In the genomic region with DNA sequence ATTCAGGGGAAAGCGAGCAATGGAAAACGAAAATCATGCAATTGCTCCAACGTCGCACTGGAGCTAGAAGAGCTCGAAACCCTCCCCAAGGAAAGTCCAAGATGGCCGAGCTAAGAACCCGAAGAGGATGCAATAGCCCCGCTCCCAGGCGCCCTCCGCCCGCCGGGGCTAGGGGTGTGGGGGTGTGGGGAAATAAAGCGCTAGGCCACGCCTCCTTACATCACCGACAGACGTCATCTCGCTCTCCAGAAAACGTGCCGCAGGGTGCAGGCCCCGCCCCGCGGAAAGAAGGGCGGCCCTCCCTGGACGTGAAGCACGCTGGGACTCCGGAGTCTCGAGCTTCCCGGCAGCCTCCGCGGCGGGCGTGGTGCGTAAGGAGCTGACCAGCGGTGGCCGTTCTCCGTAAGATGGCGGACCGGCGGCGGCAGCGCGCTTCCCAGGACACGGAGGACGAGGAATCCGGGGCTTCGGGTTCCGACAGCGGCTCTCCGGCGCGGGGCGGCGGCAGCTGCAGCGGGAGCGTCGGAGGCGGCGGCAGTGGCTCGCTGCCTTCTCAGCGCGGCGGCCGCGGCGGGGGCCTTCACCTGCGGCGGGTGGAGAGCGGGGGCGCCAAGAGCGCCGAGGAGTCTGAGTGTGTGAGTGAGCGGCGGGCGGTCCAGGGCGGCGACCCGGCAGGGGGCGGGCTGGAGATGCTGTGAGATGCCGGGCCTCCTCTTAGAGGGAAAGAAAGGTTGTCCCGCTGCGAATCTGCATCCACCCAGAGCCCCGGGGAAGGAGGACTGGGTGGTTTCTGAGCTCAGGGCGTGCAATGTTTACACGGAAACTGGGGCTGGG, we compare ENCODE assay signal across 8 mouse cellular contexts. TPM values are rescaled to one million over a fixed set of nuclear protein-coding genes. Genes with fewer than 3 reads are reported as not detected.
DNase-seq lines count a peak whose midpoint lies in the region; ATAC-seq and TF ChIP-seq lines count a peak whose summit lies in the region.

No protein-coding gene starts in this region.

- H3K36me3 ChIP-seq in embryonic facial prominence, embryonic 13.5 days: peaks cover 63% of the 10 kb centered on the region
- H3K36me3 ChIP-seq in heart, adult 2 months (ENCODE audit: control insufficient read depth, insufficient read depth, low read length): peaks cover 36% of the 10 kb centered on the region
- H3K36me3 ChIP-seq in limb, embryonic 13.5 days: peaks cover 69% of the 10 kb centered on the region
- peaks cover 18% of the 10 kb centered on the region for H3K36me3 ChIP-seq in midbrain, embryonic 16.5 days (ENCODE audit: control insufficient read depth, insufficient read depth, low read length)

- peak overlapping the region; percentile 99 for H3K27ac ChIP-seq in embryonic facial prominence, embryonic 13.5 days
- peak overlapping the region; percentile 92 for H3K27ac ChIP-seq in heart, adult 2 months
- peak overlapping the region; percentile 98 for H3K27ac ChIP-seq in limb, embryonic 13.5 days
- H3K27ac ChIP-seq in midbrain, embryonic 16.5 days (ENCODE audit: low read length): peak overlapping the region; percentile 98

- peaks cover 2% of the 10 kb centered on the region for H3K79me2 ChIP-seq in heart, adult 2 months (replicated peaks; ENCODE audit: control insufficient read depth, insufficient read depth, low read length)

- peak; percentile 98 for DNase-seq in 3134 (ENCODE audit: extremely low read depth, insufficient read length, low spot score)
- DNase-seq in adrenal gland, postnatal 36 days: peak; percentile 99
- DNase-seq in heart, adult 2 months: peak; percentile 99 to 100
- peak; percentile 99 for DNase-seq in kidney, adult 8-10 months
- peak; percentile 95 to 99 for DNase-seq in spleen, postnatal 10 days (ENCODE audit: low spot score in 2 of 2)

- ATAC-seq in embryonic facial prominence, embryonic 13.5 days (ENCODE audit: insufficient number of reproducible peaks, insufficient read depth, low FRiP score, low TSS enrichment, low read depth): peak; percentile 98
- ATAC-seq in limb, embryonic 13.5 days (ENCODE audit: low FRiP score, low read depth): peak; percentile 99
- ATAC-seq in midbrain, embryonic 16.5 days: peak; percentile 96

- H3K4me1 ChIP-seq in embryonic facial prominence, embryonic 13.5 days: peaks cover 17% of the 10 kb centered on the region
- H3K4me1 ChIP-seq in heart, adult 2 months (ENCODE audit: control insufficient read depth, insufficient read depth, low read length): peaks cover 6% of the 10 kb centered on the region
- peaks cover 26% of the 10 kb centered on the region for H3K4me1 ChIP-seq in limb, embryonic 13.5 days
- peaks cover 24% of the 10 kb centered on the region for H3K4me1 ChIP-seq in midbrain, embryonic 16.5 days (ENCODE audit: control insufficient read depth, insufficient read depth, low read length)

- peak; percentile 64; the same call in 1 of the 2 replicates for TF ChIP-seq EP300 in heart, adult 2 months (IDR thresholded peaks at IDR 0.05; ENCODE audit: insufficient read depth, low read depth, low read length)

- H3K9me3 ChIP-seq in embryonic facial prominence, embryonic 13.5 days: no peaks in the 10 kb centered on the region
- no peaks in the 10 kb centered on the region for H3K9me3 ChIP-seq in limb, embryonic 13.5 days
- no peaks in the 10 kb centered on the region for H3K9me3 ChIP-seq in midbrain, embryonic 16.5 days (replicated peaks; ENCODE audit: control insufficient read depth, low read length, poor library complexity, severe bottlenecking)

- intact Hi-C loops in heart, adult 2 months (cut with DNase I): loop anchor here (1.0 kb wide), 1 partner anchor 13 kb away; no protein-coding TSS in a partner anchor

- H3K27me3 ChIP-seq in embryonic facial prominence, embryonic 13.5 days: no peaks in the 10 kb centered on the region
- no peaks in the 10 kb centered on the region for H3K27me3 ChIP-seq in heart, adult 2 months (ENCODE audit: control insufficient read depth, insufficient read depth, low read length)
- H3K27me3 ChIP-seq in limb, embryonic 13.5 days: no peaks in the 10 kb centered on the region
- no peaks in the 10 kb centered on the region for H3K27me3 ChIP-seq in midbrain, embryonic 16.5 days (ENCODE audit: control insufficient read depth, insufficient read depth, low read depth, low read length)

- TF ChIP-seq CTCF in heart, adult 2 months (IDR thresholded peaks at IDR 0.05): peak; percentile 54

- TF ChIP-seq POLR2A in heart, adult 2 months (IDR thresholded peaks at IDR 0.05; ENCODE audit: insufficient read depth, low read depth, low read length): peak; percentile 85

- under 1% methylated on average over 78 of the region's 84 CpGs for WGBS in embryonic facial prominence, embryonic 13.5 days
- WGBS in heart, adult 2 months: under 1% methylated on average over 73 of the region's 84 CpGs
- WGBS in limb, embryonic 13.5 days: under 1% methylated on average over 83 of the region's 84 CpGs
- WGBS in midbrain, embryonic 16.5 days: under 1% methylated on average over 81 of the region's 84 CpGs

- peak overlapping the region; percentile 75 for H3K4me2 ChIP-seq in embryonic facial prominence, embryonic 13.5 days
- peak overlapping the region; percentile 66 for H3K4me2 ChIP-seq in limb, embryonic 13.5 days (replicated peaks)
- H3K4me2 ChIP-seq in midbrain, embryonic 16.5 days (ENCODE audit: low read length): peak overlapping the region; percentile 90

- peak overlapping the region; percentile 95 for H3K9ac ChIP-seq in embryonic facial prominence, embryonic 13.5 days
- H3K9ac ChIP-seq in heart, adult 2 months (ENCODE audit: low read depth, low read length): peak overlapping the region; percentile 95
- H3K9ac ChIP-seq in limb, embryonic 13.5 days: peak overlapping the region; percentile 92
- peak overlapping the region; percentile 98 for H3K9ac ChIP-seq in midbrain, embryonic 16.5 days (ENCODE audit: low read depth, low read length)

- H3K4me3 ChIP-seq in embryonic facial prominence, embryonic 13.5 days: peak overlapping the region; percentile 88
- peak overlapping the region; percentile 99 for H3K4me3 ChIP-seq in heart, adult 2 months
- peak overlapping the region; percentile 85 for H3K4me3 ChIP-seq in limb, embryonic 13.5 days
- peak overlapping the region; percentile 75 for H3K4me3 ChIP-seq in midbrain, embryonic 16.5 days (ENCODE audit: low read depth, low read length)

RNA-seq across cellular contexts. Expression of a gene that starts 5.0 kb away (rescaled TPM):
- 10 to 100 TPM; 29.6 to 34.3 TPM for total RNA-seq in adrenal gland, postnatal 36 days (2021)
- 39.0 and 40.3 TPM in 2 replicates for polyA plus RNA-seq in embryonic facial prominence, embryonic 13.5 days (2015; fragmentation: Nextera tagmentation; extraction: Ambion mirVana)
- total RNA-seq in heart, adult 2 months (2021): 10 to 100 TPM; 18.7 to 20.7 TPM
- polyA plus RNA-seq in heart, adult 2 months (2012; rRNA removed): 17.5 and 25.2 TPM in 2 replicates
- 39.5 and 40.0 TPM in 2 replicates for polyA plus RNA-seq in limb, embryonic 13.5 days (2015; fragmentation: Nextera tagmentation; extraction: Ambion mirVana)
- 47.0 and 51.7 TPM in 2 replicates for polyA plus RNA-seq in midbrain, embryonic 16.5 days (2015; fragmentation: Nextera tagmentation; extraction: Ambion mirVana)

RNA-seq across cellular contexts. Expression of a gene that starts 14.4 kb away (rescaled TPM):
- total RNA-seq in adrenal gland, postnatal 36 days (2021): 100 to 1,000 TPM in 1 of 2 experiments, 10 to 100 TPM in 1; 94.2 to 106 TPM
- polyA plus RNA-seq in embryonic facial prominence, embryonic 13.5 days (2015; fragmentation: Nextera tagmentation; extraction: Ambion mirVana): 31.5 and 33.0 TPM in 2 replicates
- total RNA-seq in heart, adult 2 months (2021): 10 to 100 TPM; 68.9 to 75.3 TPM
- polyA plus RNA-seq in heart, adult 2 months (2012; rRNA removed): 21.9 and 44.4 TPM in 2 replicates
- 28.9 and 29.2 TPM in 2 replicates for polyA plus RNA-seq in limb, embryonic 13.5 days (2015; fragmentation: Nextera tagmentation; extraction: Ambion mirVana)
- polyA plus RNA-seq in midbrain, embryonic 16.5 days (2015; fragmentation: Nextera tagmentation; extraction: Ambion mirVana): 29.2 and 33.2 TPM in 2 replicates

RNA-seq across cellular contexts. Expression of a gene that starts 26.9 kb away (rescaled TPM):
- under 1 TPM; 0.46 to 0.69 TPM for total RNA-seq in adrenal gland, postnatal 36 days (2021)
- polyA plus RNA-seq in embryonic facial prominence, embryonic 13.5 days (2015; fragmentation: Nextera tagmentation; extraction: Ambion mirVana): 3.9 and 4.7 TPM in 2 replicates
- under 1 TPM; 0.50 to 0.77 TPM for total RNA-seq in heart, adult 2 months (2021)
- polyA plus RNA-seq in heart, adult 2 months (2012; rRNA removed): 2.8 and 3.0 TPM in 2 replicates
- 4.2 and 4.4 TPM in 2 replicates for polyA plus RNA-seq in limb, embryonic 13.5 days (2015; fragmentation: Nextera tagmentation; extraction: Ambion mirVana)
- 9.6 and 10.6 TPM in 2 replicates for polyA plus RNA-seq in midbrain, embryonic 16.5 days (2015; fragmentation: Nextera tagmentation; extraction: Ambion mirVana)

RNA-seq across cellular contexts. Expression of a gene that starts 34.5 kb away (rescaled TPM):
- total RNA-seq in adrenal gland, postnatal 36 days (2021): 100 to 1,000 TPM; 116 to 171 TPM
- polyA plus RNA-seq in embryonic facial prominence, embryonic 13.5 days (2015; fragmentation: Nextera tagmentation; extraction: Ambion mirVana): 1.4 and 1.5 TPM in 2 replicates
- total RNA-seq in heart, adult 2 months (2021): 100 to 1,000 TPM in 1 of 2 experiments, 10 to 100 TPM in 1; 35.5 to 111 TPM
- polyA plus RNA-seq in heart, adult 2 months (2012; rRNA removed): 190 and 208 TPM in 2 replicates
- 0.93 and 1.1 TPM in 2 replicates for polyA plus RNA-seq in limb, embryonic 13.5 days (2015; fragmentation: Nextera tagmentation; extraction: Ambion mirVana)
- polyA plus RNA-seq in midbrain, embryonic 16.5 days (2015; fragmentation: Nextera tagmentation; extraction: Ambion mirVana): 3.5 and 5.2 TPM in 2 replicates

RNA-seq across cellular contexts. Expression of a gene that starts 53.8 kb away (rescaled TPM):
- 10 to 100 TPM; 19.8 to 21.1 TPM for total RNA-seq in adrenal gland, postnatal 36 days (2021)
- polyA plus RNA-seq in embryonic facial prominence, embryonic 13.5 days (2015; fragmentation: Nextera tagmentation; extraction: Ambion mirVana): 6.3 and 6.8 TPM in 2 replicates
- 1 to 10 TPM; 9.1 to 9.6 TPM for total RNA-seq in heart, adult 2 months (2021)
- polyA plus RNA-seq in heart, adult 2 months (2012; rRNA removed): 4.0 and 5.1 TPM in 2 replicates
- 4.9 and 5.4 TPM in 2 replicates for polyA plus RNA-seq in limb, embryonic 13.5 days (2015; fragmentation: Nextera tagmentation; extraction: Ambion mirVana)
- 4.5 and 4.7 TPM in 2 replicates for polyA plus RNA-seq in midbrain, embryonic 16.5 days (2015; fragmentation: Nextera tagmentation; extraction: Ambion mirVana)

Comparison
In these comparisons a context has a peak if more than half of its experiments do, and no peak if none do; other contexts are left out.
1. Peak in every context shown above with its lines: DNase-seq, ATAC-seq, H3K4me3 ChIP-seq and H3K27ac ChIP-seq.